Mouse (Mus musculus): Measurements from ENCODE around the gene Dlg4.

DNA sequence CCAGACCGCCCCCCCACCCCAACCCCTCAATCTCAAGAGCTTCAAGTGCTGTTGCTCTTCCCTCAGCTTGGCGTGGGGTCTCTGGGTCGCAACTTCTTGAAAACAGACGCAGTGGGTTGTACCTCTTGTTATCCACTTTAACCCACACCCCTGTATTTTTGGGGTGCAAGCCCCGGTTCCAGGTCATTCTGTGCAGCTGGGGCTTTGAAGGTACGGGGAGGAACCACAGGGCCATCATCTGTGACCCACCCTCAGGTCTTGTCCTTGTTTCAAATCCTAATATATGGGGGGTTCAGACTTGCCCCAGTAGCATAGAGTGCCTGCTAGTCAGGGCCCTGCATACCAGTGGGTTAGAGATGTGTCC, 7.4 kb downstream of the Dlg4 start:
- TF ChIP-seq CTCF (conservative IDR thresholded peaks at IDR 0.05; ENCODE audit: insufficient read depth, insufficient read length, low read depth, low read length): no peak
- TF ChIP-seq POLR2A (IDR thresholded peaks at IDR 0.05; ENCODE audit: low read depth, low read length): no peak
